Mouse (Mus musculus): Measurements from ENCODE around the gene Olfr1331.

DNA sequence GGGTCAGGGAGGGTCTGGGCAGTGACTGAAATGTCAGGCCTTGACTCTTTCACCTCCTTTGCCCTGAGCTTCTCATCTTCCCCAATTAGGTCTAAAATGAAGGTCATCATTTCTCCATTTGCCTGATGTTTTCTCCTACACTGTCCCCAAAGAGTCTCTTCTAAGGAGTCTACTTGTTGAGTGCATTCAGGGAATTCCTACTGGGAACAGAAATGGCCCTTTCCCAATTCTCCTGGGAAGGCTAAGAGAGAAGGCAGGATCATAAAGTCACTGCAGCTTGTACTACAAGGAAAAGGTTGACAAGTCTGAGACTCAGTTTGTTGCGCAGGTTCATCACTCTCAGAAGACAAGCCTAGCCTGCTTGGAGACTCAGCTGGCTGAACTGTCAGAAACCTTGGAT is at the start of gene Olfr1331:
- TF ChIP-seq POLR2A (IDR thresholded peaks at IDR 0.05; ENCODE audit: insufficient read depth, low read depth, low read length), result no peak
- TF ChIP-seq CTCF (IDR thresholded peaks at IDR 0.05; ENCODE audit: insufficient read depth, low read depth, low read length), result no peak

Measured in olfactory bulb, adult 2 months (tissue).